Mouse (Mus musculus) embryo, embryonic 11 days (tissue): ENCODE measurements around the gene Usf1.

Experiments
- DNase-seq: peaks from one replicate; pipeline ENCODE4 v3.0.0-alpha.2; 2015

The Usf1 gene

GRCm38 (mm10) chr1:171419291-171419882 lies 8.3 kb downstream of the Usf1 start:
- no peak for DNase-seq

GRCm38 (mm10) chr1:171419905-171420304 lies 8.8 kb downstream of the Usf1 start:
- no peak for DNase-seq

- no peak for DNase-seq
Observed at GRCm38 (mm10) chr1:171422504-171423095, 11.5 kb downstream of the Usf1 start.

GRCm38 (mm10) chr1:171424638-171425037 lies 13.5 kb downstream of the Usf1 start:
- no peak for DNase-seq

GRCm38 (mm10) chr1:171425126-171425525 lies 14.0 kb downstream of the Usf1 start:
- DNase-seq, result no peak

GRCm38 (mm10) chr1:171432158-171432557 lies 21.0 kb downstream of the Usf1 start:
- no peak for DNase-seq

- DNase-seq, result peak; percentile 23
Observed at GRCm38 (mm10) chr1:171435288-171435814, 24.2 kb downstream of the Usf1 start.

- DNase-seq, result no peak
Observed at GRCm38 (mm10) chr1:171435974-171436373, 24.9 kb downstream of the Usf1 start.

GRCm38 (mm10) chr1:171437264-171438013 lies 26.3 kb downstream of the Usf1 start, which contains the start of gene F11r:
TSS of gene F11r (plus strand) at chr1:171437535.
- peak; percentile 82 for DNase-seq

GRCm38 (mm10) chr1:171438014-171438670 lies 27.0 kb downstream of the Usf1 start:
- DNase-seq, result peak; percentile 27

GRCm38 (mm10) chr1:171439072-171439471 lies 28.0 kb downstream of the Usf1 start:
- no peak for DNase-seq

- no peak for DNase-seq
Observed at GRCm38 (mm10) chr1:171440025-171440725, 29.1 kb downstream of the Usf1 start.

- DNase-seq, result no peak
Observed at GRCm38 (mm10) chr1:171441466-171442412, 30.6 kb downstream of the Usf1 start.

GRCm38 (mm10) chr1:171442413-171442760 lies 31.3 kb downstream of the Usf1 start:
- no peak for DNase-seq

- DNase-seq, result no peak
Observed at GRCm38 (mm10) chr1:171445050-171445449, 33.9 kb downstream of the Usf1 start.

- no peak for DNase-seq
Observed at GRCm38 (mm10) chr1:171446854-171447253, 35.7 kb downstream of the Usf1 start.

GRCm38 (mm10) chr1:171447692-171448091 lies 36.6 kb downstream of the Usf1 start:
- no peak for DNase-seq

- DNase-seq, result no peak
Observed at GRCm38 (mm10) chr1:171450062-171450461, 38.9 kb downstream of the Usf1 start.

- no peak for DNase-seq
Observed at GRCm38 (mm10) chr1:171451001-171451400, 39.9 kb downstream of the Usf1 start.

GRCm38 (mm10) chr1:171452522-171452921 lies 41.4 kb downstream of the Usf1 start:
- no peak for DNase-seq

- DNase-seq, result no peak
Observed at GRCm38 (mm10) chr1:171452923-171453322, 41.8 kb downstream of the Usf1 start.

- DNase-seq, result no peak
Observed at GRCm38 (mm10) chr1:171454926-171455325, 43.8 kb downstream of the Usf1 start.
